Mouse (Mus musculus) myocyte (in vitro differentiated cells): ENCODE data around the gene Gm11639. TPM values are rescaled to one million over a fixed set of nuclear protein-coding genes. Genes with fewer than 3 reads are reported as not detected.
"Not testable (repeated sequence)": the region's sequence is repeated elsewhere in the genome, so short reads cannot be mapped to it uniquely, and the experiment has no call there.

Source experiments
- H3K27me3 ChIP-seq: one replicate; pipeline ENCODE4 v1.6.1; 2011; ENCODE audit not compliant: control insufficient read depth, insufficient read depth, insufficient read length
- H3K36me3 ChIP-seq: one replicate; pipeline ENCODE4 v1.6.1; 2011; ENCODE audit not compliant: control insufficient read depth, insufficient read depth
- H3K4me2 ChIP-seq: one replicate; pipeline ENCODE4 v1.6.1; 2011; ENCODE audit warnings: low read depth, control low read depth
- H3K4me3 ChIP-seq: one replicate; pipeline ENCODE4 v1.5.1; 2011; ENCODE audit warnings: mild to moderate bottlenecking, control low read depth, moderate library complexity
- H3K79me2 ChIP-seq: one replicate; pipeline ENCODE4 v1.6.1; 2011; ENCODE audit not compliant: control insufficient read depth, insufficient read depth
- H3ac ChIP-seq: one replicate; pipeline ENCODE4 v1.6.1; 2011; ENCODE audit not compliant: control insufficient read depth, insufficient read length
- CEBPB ChIP-seq: IDR thresholded peaks from 2 replicates; pipeline ENCODE4 v1.6.1; 2011; ENCODE audit warnings: mild to moderate bottlenecking, moderate library complexity; ENCODE audit not compliant: poor library complexity, insufficient read depth, severe bottlenecking
- E2F4 ChIP-seq: IDR thresholded peaks from one replicate; pipeline ENCODE4 v1.6.1; 2011; ENCODE audit warnings: mild to moderate bottlenecking, control low read depth, moderate library complexity; ENCODE audit not compliant: insufficient read depth
- MAX ChIP-seq: IDR thresholded peaks from one replicate; pipeline ENCODE4 v1.6.1; 2011; ENCODE audit warnings: low read depth, mild to moderate bottlenecking, control low read depth
- MYOD1 ChIP-seq, 3 experiments: IDR thresholded peaks; one replicate each; pipeline ENCODE4 v1.6.1; 2011; ENCODE audit warnings: control low read depth in 2 of 3, low read depth in 2 of 3, mild to moderate bottlenecking in 2 of 3, moderate library complexity in 1 of 3; ENCODE audit not compliant: insufficient read length in 2 of 3, control insufficient read depth in 1 of 3
- MYOG ChIP-seq, 3 experiments: IDR thresholded peaks; one replicate each; pipeline ENCODE4 v1.6.1; 2011; ENCODE audit warnings: control low read depth in 2 of 3, low read depth in 2 of 3, mild to moderate bottlenecking in 2 of 3; ENCODE audit not compliant: insufficient read length in 2 of 3, control insufficient read depth in 1 of 3, insufficient read depth in 1 of 3
- POLR2A ChIP-seq: IDR thresholded peaks from one replicate; pipeline ENCODE4 v1.6.1; 2011; ENCODE audit warnings: low read depth, mild to moderate bottlenecking, control low read depth, moderate library complexity; ENCODE audit not compliant: insufficient read length
- POLR2AphosphoS2 ChIP-seq: IDR thresholded peaks from one replicate; pipeline ENCODE4 v1.6.1; 2011; ENCODE audit warnings: low read depth, control low read depth; ENCODE audit not compliant: insufficient read length
- REST ChIP-seq: IDR thresholded peaks from one replicate; pipeline ENCODE4 v1.6.1; 2011; ENCODE audit warnings: mild to moderate bottlenecking, control low read depth, moderate library complexity; ENCODE audit not compliant: insufficient read depth, insufficient read length
- SRF ChIP-seq: IDR thresholded peaks from one replicate; pipeline ENCODE4 v1.6.1; 2011; ENCODE audit warnings: low read depth; ENCODE audit not compliant: control insufficient read depth, insufficient read length
- TCF12 ChIP-seq: IDR thresholded peaks from one replicate; pipeline ENCODE4 v1.6.1; 2011; ENCODE audit warnings: mild to moderate bottlenecking, control low read depth; ENCODE audit not compliant: poor library complexity, insufficient read depth, severe bottlenecking
- TCF3 ChIP-seq: IDR thresholded peaks from one replicate; pipeline ENCODE4 v1.6.1; 2011; ENCODE audit warnings: low read depth, control low read depth; ENCODE audit not compliant: insufficient read length
- USF1 ChIP-seq: IDR thresholded peaks from one replicate; pipeline ENCODE4 v1.6.1; 2011; ENCODE audit warnings: low read depth, mild to moderate bottlenecking, control low read depth, moderate library complexity
- polyA plus RNA-seq: library from polyadenylated mRNA; unstranded; fragments of >200 nt; fragmentation: generic; extraction: Trizol; gene quantifications from one replicate; pipeline ENCODE4 v1.2.1, GENCODE M21; 2012; ENCODE audit warnings: missing spikeins

Gene Gm11639
- polyA plus RNA-seq, 1 experiment = not detected

- Histone ChIP-seq H3K79me2 (no peaks in the 10 kb centered on the region), H3K27me3 (no peaks in the 10 kb centered on the region), H3ac (no peak overlapping the region), H3K4me3 (no peak overlapping the region), H3K4me2 (no peak overlapping the region), H3K36me3 (no peaks in the 10 kb centered on the region)
- no peak for TF ChIP-seq POLR2AphosphoS2
- TF ChIP-seq POLR2A = no peak
- no peak for TF ChIP-seq REST
- TF ChIP-seq CEBPB = no peak
- TF ChIP-seq MYOG (IDR thresholded peaks at IDR 0.05; ENCODE audit: control insufficient read depth in 1 of 3, insufficient read depth in 1 of 3, insufficient read length in 2 of 3, low read depth in 2 of 3) = no peak
- TF ChIP-seq TCF12 = no peak
- no peak for TF ChIP-seq MAX
- TF ChIP-seq E2F4 = no peak
- no peak for TF ChIP-seq SRF
- no peak for TF ChIP-seq USF1
- TF ChIP-seq TCF3 = no peak
Observed at GRCm38 (mm10) chr11:105030229-105030628, 344.7 kb downstream of the Gm11639 start.

DNA sequence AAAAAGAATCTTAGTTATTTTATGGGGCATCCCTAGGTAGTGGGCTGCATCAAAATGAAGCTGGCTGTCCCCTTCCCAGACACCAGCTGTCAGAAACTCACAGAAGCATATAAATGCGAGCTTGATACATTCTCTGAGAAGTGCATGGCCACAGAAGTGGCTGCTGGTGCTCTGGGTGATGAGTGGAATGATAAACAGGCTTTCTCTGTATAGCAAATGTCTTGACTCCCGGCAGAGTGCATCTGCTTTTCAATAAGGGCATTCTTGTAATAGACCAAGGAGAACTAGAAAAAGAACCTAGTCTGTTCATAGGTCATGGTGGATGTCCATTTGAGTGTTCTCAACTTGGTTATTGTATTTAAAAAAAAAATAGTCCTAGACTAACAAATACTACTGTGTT, 345.6 kb downstream of the Gm11639 start:
- Histone ChIP-seq H3ac (no peak overlapping the region), H3K4me2 (no peak overlapping the region), H3K4me3 (no peak overlapping the region), H3K36me3 (no peaks in the 10 kb centered on the region), H3K27me3 (no peaks in the 10 kb centered on the region), H3K79me2 (no peaks in the 10 kb centered on the region)
- TF ChIP-seq MYOD1 (IDR thresholded peaks at IDR 0.05; ENCODE audit: control insufficient read depth in 1 of 3, insufficient read length in 2 of 3, low read depth in 2 of 3) (no peak), USF1 (no peak), REST (no peak), TCF12 (no peak), CEBPB (no peak), TCF3 (no peak), MAX (no peak), POLR2AphosphoS2 (no peak), POLR2A (no peak)

- H3K36me3 ChIP-seq = no peaks in the 10 kb centered on the region
- TF ChIP-seq USF1 = no peak
- TF ChIP-seq POLR2A = no peak
- H3K4me3 ChIP-seq = no peak overlapping the region
- H3K79me2 ChIP-seq = no peaks in the 10 kb centered on the region
- no peak overlapping the region for H3ac ChIP-seq
- H3K27me3 ChIP-seq = no peaks in the 10 kb centered on the region
- no peak overlapping the region for H3K4me2 ChIP-seq
Observed at GRCm38 (mm10) chr11:105035081-105035480, 349.6 kb downstream of the Gm11639 start.

DNA sequence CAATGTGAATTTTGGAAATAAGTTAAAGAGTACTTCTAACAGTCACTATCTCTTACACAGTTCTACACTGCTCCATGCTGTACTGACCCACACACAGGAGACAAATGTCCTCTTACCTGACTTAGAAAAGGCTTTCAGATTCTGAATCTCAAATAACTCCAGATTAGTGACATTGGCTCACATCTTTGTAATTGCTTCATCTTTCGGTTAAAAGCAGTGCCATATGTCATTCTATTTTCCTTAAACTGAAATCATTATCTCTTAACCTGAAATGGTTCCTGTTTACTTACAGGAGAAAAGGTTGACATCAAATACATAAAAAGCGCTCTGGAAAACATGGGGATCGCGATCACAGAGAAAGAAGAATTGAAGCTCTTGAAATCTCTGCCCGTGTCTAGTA, 377.8 kb downstream of the Gm11639 start, which contains the start of gene Efcab3:
Gene Efcab3 (plus strand): TSS at position 301 of the 400 bp plus-strand sequence.
- Histone ChIP-seq H3K4me3 (no peak within 1 kb of the TSS), H3K79me2 (no peaks in the 10 kb centered on the region), H3K4me2 (no peak within 1 kb of the TSS), H3K27me3 (no peaks in the 10 kb centered on the region), H3ac (no peak within 1 kb of the TSS), H3K36me3 (no peaks in the 10 kb centered on the region)
- no peak for TF ChIP-seq MYOD1 (IDR thresholded peaks at IDR 0.05; ENCODE audit: control insufficient read depth in 1 of 3, insufficient read length in 2 of 3, low read depth in 2 of 3)
- TF ChIP-seq TCF12 = no peak
- no peak for TF ChIP-seq POLR2AphosphoS2
- no peak for TF ChIP-seq USF1
- TF ChIP-seq E2F4 = no peak
- no peak for TF ChIP-seq SRF
- TF ChIP-seq POLR2A = no peak

DNA sequence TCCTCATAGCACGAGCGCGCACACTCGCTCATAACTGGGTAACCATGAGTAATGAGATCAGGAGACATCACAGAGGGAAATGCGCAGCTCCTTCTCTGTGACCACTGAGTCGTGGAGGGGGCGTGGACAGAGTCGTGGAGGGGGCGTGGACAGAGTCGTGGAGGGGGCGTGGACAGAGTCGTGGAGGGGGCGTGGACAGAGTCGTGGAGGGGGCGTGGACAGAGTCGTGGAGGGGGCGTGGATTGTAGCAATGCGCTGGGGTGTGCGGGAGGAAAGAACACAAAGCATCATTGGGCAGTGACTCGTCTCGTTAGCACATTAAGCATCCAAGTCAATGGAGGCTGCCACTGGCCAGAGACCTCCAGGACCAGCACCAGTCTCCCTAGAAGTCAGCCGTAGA, 426.9 kb downstream of the Gm11639 start:
- H3K36me3 ChIP-seq, H3K4me3 ChIP-seq, H3K79me2 ChIP-seq, H3ac ChIP-seq, H3K27me3 ChIP-seq, H3K4me2 ChIP-seq: not testable (repeated sequence)

DNA sequence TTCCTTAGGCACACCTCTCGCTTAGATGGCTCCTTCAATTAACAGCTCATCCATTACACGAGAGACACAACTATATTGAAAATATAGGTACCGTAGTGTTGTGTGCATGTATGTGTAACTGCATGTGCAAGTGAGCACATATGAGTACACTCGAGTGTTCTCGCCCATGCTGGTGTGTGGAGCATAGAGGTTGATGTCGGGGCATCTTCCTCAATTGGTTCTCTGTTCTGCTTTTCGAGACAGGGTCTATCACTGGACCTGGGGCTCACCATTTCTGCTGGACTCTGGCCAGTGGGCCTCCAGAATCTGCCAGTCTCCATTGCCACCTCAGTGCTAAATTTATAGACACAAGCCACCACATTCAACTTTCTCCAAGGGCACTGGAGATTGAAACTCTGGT, 432.3 kb downstream of the Gm11639 start:
- no peaks in the 10 kb centered on the region for H3K79me2 ChIP-seq
- no peak overlapping the region for H3ac ChIP-seq
- H3K36me3 ChIP-seq = no peaks in the 10 kb centered on the region
- no peak overlapping the region for H3K4me3 ChIP-seq
- no peaks in the 10 kb centered on the region for H3K27me3 ChIP-seq
- H3K4me2 ChIP-seq = no peak overlapping the region
- no peak for TF ChIP-seq MYOD1 (IDR thresholded peaks at IDR 0.05; ENCODE audit: control insufficient read depth in 1 of 3, insufficient read length in 2 of 3, low read depth in 2 of 3)
